ENCODE assay signal across 21 mouse cellular contexts in genomic region chr12:13834723-13835122, GRCm38 (mm10).
DNase-seq lines count a peak whose midpoint lies in the region; ATAC-seq and TF ChIP-seq lines count a peak whose summit lies in the region.
"Had no signal": no experiment of that assay in that cellular context is flagged by ENCODE, and none has a peak within 500 bp of the region (broad histone marks: within the 10 kb centered on the region; RNA-seq: fewer than 3 reads in every experiment).

No protein-coding gene starts in this region.

- 80% methylated on average over 3 of the region's 3 CpGs for WGBS in forebrain, embryonic 13.5 days
- WGBS in forebrain, embryonic 11.5 days, result 87% methylated on average over 3 of the region's 3 CpGs
- 88% methylated on average over 3 of the region's 3 CpGs for WGBS in midbrain, postnatal 0 days
- WGBS in midbrain, embryonic 14.5 days, result 84% methylated on average over 3 of the region's 3 CpGs
- WGBS in forebrain, postnatal 0 days, result 62% methylated on average over 3 of the region's 3 CpGs
- 78% methylated on average over 3 of the region's 3 CpGs for WGBS in hindbrain, embryonic 10.5 days

- H3K27ac ChIP-seq in forebrain, embryonic 13.5 days, result no peak overlapping the region
- no peak overlapping the region for H3K27ac ChIP-seq in forebrain, embryonic 11.5 days (ENCODE audit: low read depth, low read length)
- H3K27ac ChIP-seq in midbrain, postnatal 0 days (ENCODE audit: low read depth, low read length), result no peak overlapping the region
- H3K27ac ChIP-seq in midbrain, embryonic 14.5 days (replicated peaks; ENCODE audit: low read depth, low read length), result no peak overlapping the region
- no peak overlapping the region for H3K27ac ChIP-seq in forebrain, postnatal 0 days (ENCODE audit: low read depth, low read length)
- no peak overlapping the region for H3K27ac ChIP-seq in hindbrain, embryonic 10.5 days
- H3K27ac ChIP-seq: gastrocnemius, adult 2 months; hindbrain, embryonic 13.5 days had no signal

- DNase-seq in forebrain, embryonic 11.5 days (ENCODE audit: low spot score), result no peak
- DNase-seq in frontal cortex, postnatal 14 days (ENCODE audit: low spot score in 2 of 2), result no peak
- DNase-seq in midbrain, postnatal 0 days (ENCODE audit: low spot score), result peak; percentile 2
- no peak for DNase-seq in midbrain, embryonic 14.5 days
- peak; percentile 59 for DNase-seq in forebrain, postnatal 0 days
- DNase-seq in hindbrain, embryonic 10.5 days (ENCODE audit: low spot score), result no peak
- DNase-seq: adrenal gland, adult 8-10 months; adrenal gland, postnatal 25 days; cerebellum, adult 18-20 months; cerebellum, adult 9-10 months; cerebellum, postnatal 14 days; gastrocnemius, adult 2 months; gastrocnemius, postnatal 14 days; kidney, adult 18-20 months had no signal

- H3K9me3 ChIP-seq in forebrain, embryonic 13.5 days (replicated peaks), result no peaks in the 10 kb centered on the region
- H3K9me3 ChIP-seq in forebrain, embryonic 11.5 days (ENCODE audit: control insufficient read depth, low read length), result no peaks in the 10 kb centered on the region
- no peaks in the 10 kb centered on the region for H3K9me3 ChIP-seq in midbrain, postnatal 0 days (ENCODE audit: low read length)
- H3K9me3 ChIP-seq in midbrain, embryonic 14.5 days (ENCODE audit: control insufficient read depth, low read length), result no peaks in the 10 kb centered on the region
- H3K9me3 ChIP-seq in forebrain, postnatal 0 days (ENCODE audit: low read length), result no peaks in the 10 kb centered on the region
- H3K9me3 ChIP-seq in hindbrain, embryonic 10.5 days, result no peaks in the 10 kb centered on the region
- H3K9me3 ChIP-seq: hindbrain, embryonic 13.5 days had no signal

- H3K4me1 ChIP-seq in forebrain, embryonic 13.5 days, result no peaks in the 10 kb centered on the region
- H3K4me1 ChIP-seq in forebrain, embryonic 11.5 days (replicated peaks; ENCODE audit: control insufficient read depth, insufficient read depth, low read length), result no peaks in the 10 kb centered on the region
- H3K4me1 ChIP-seq in midbrain, postnatal 0 days (ENCODE audit: insufficient read depth, low read length), result no peaks in the 10 kb centered on the region
- H3K4me1 ChIP-seq in midbrain, embryonic 14.5 days (ENCODE audit: control insufficient read depth, insufficient read depth, low read length), result no peaks in the 10 kb centered on the region
- no peaks in the 10 kb centered on the region for H3K4me1 ChIP-seq in forebrain, postnatal 0 days (ENCODE audit: insufficient read depth)
- no peaks in the 10 kb centered on the region for H3K4me1 ChIP-seq in hindbrain, embryonic 10.5 days (replicated peaks)
- H3K4me1 ChIP-seq: hindbrain, embryonic 13.5 days had no signal

- H3K9ac ChIP-seq in forebrain, embryonic 13.5 days, result no peak overlapping the region
- no peak overlapping the region for H3K9ac ChIP-seq in forebrain, embryonic 11.5 days (ENCODE audit: low read length)
- H3K9ac ChIP-seq in midbrain, postnatal 0 days (replicated peaks; ENCODE audit: low read length, poor library complexity, severe bottlenecking), result no peak overlapping the region
- H3K9ac ChIP-seq in midbrain, embryonic 14.5 days (replicated peaks; ENCODE audit: low read length), result no peak overlapping the region
- H3K9ac ChIP-seq in forebrain, postnatal 0 days, result no peak overlapping the region
- H3K9ac ChIP-seq: hindbrain, embryonic 13.5 days had no signal

- H3K4me2 ChIP-seq in forebrain, embryonic 13.5 days, result no peak overlapping the region
- no peak overlapping the region for H3K4me2 ChIP-seq in forebrain, embryonic 11.5 days (ENCODE audit: low read depth, low read length, severe bottlenecking)
- H3K4me2 ChIP-seq in midbrain, postnatal 0 days (ENCODE audit: low read depth, low read length, poor library complexity, severe bottlenecking), result no peak overlapping the region
- H3K4me2 ChIP-seq in midbrain, embryonic 14.5 days (ENCODE audit: low read length), result no peak overlapping the region
- H3K4me2 ChIP-seq in forebrain, postnatal 0 days (ENCODE audit: low read depth), result no peak overlapping the region
- H3K4me2 ChIP-seq: heart, embryonic 11.5 days; hindbrain, embryonic 13.5 days had no signal

- H3K36me3 ChIP-seq in forebrain, embryonic 13.5 days (ENCODE audit: poor library complexity, severe bottlenecking), result no peaks in the 10 kb centered on the region
- H3K36me3 ChIP-seq in forebrain, embryonic 11.5 days (ENCODE audit: control insufficient read depth, insufficient read depth, low read length), result no peaks in the 10 kb centered on the region
- H3K36me3 ChIP-seq in midbrain, postnatal 0 days (ENCODE audit: insufficient read depth, low read length), result no peaks in the 10 kb centered on the region
- H3K36me3 ChIP-seq in midbrain, embryonic 14.5 days (ENCODE audit: control insufficient read depth, insufficient read depth, low read length), result no peaks in the 10 kb centered on the region
- no peaks in the 10 kb centered on the region for H3K36me3 ChIP-seq in forebrain, postnatal 0 days (ENCODE audit: insufficient read depth)
- H3K36me3 ChIP-seq in hindbrain, embryonic 10.5 days, result no peaks in the 10 kb centered on the region
- H3K36me3 ChIP-seq: hindbrain, embryonic 13.5 days had no signal

- H3K4me3 ChIP-seq in forebrain, embryonic 13.5 days, result no peak overlapping the region
- no peak overlapping the region for H3K4me3 ChIP-seq in forebrain, embryonic 11.5 days (ENCODE audit: low read depth, low read length)
- no peak overlapping the region for H3K4me3 ChIP-seq in midbrain, postnatal 0 days (ENCODE audit: low read depth, low read length)
- H3K4me3 ChIP-seq in midbrain, embryonic 14.5 days (replicated peaks; ENCODE audit: low read depth, low read length), result no peak overlapping the region
- H3K4me3 ChIP-seq in forebrain, postnatal 0 days (ENCODE audit: low read depth, low read length), result no peak overlapping the region
- H3K4me3 ChIP-seq in hindbrain, embryonic 10.5 days, result no peak overlapping the region
- H3K4me3 ChIP-seq: gastrocnemius, adult 2 months; hindbrain, embryonic 13.5 days had no signal

- ATAC-seq in forebrain, embryonic 13.5 days, result peak; percentile 58; the same call in 1 of the 2 replicates
- no peak for ATAC-seq in forebrain, embryonic 11.5 days (replicated peaks; ENCODE audit: low FRiP score)
- ATAC-seq in frontal cortex, adult (ENCODE audit: low TSS enrichment), result peak; percentile 13; the same call in 1 of the 2 replicates
- no peak for ATAC-seq in midbrain, postnatal 0 days (ENCODE audit: low FRiP score)
- no peak for ATAC-seq in midbrain, embryonic 14.5 days (ENCODE audit: low FRiP score, low TSS enrichment)
- ATAC-seq in forebrain, postnatal 0 days, result peak; percentile 94
- ATAC-seq: activated CD4-positive, CD25-positive, alpha-beta regulatory T cell, adult 4 months; hindbrain, embryonic 16.5 days; intestine, embryonic 16.5 days had no signal

- TF ChIP-seq CTCF in midbrain, postnatal 0 days (IDR thresholded peaks at IDR 0.05), result no peak
- TF ChIP-seq CTCF in forebrain, postnatal 0 days (IDR thresholded peaks at IDR 0.05; ENCODE audit: low read depth), result no peak

- no peaks in the 10 kb centered on the region for H3K27me3 ChIP-seq in forebrain, embryonic 13.5 days
- no peaks in the 10 kb centered on the region for H3K27me3 ChIP-seq in forebrain, embryonic 11.5 days (ENCODE audit: control insufficient read depth, insufficient read depth, low read length)
- H3K27me3 ChIP-seq in midbrain, postnatal 0 days (ENCODE audit: insufficient read depth, low read length), result no peaks in the 10 kb centered on the region
- no peaks in the 10 kb centered on the region for H3K27me3 ChIP-seq in midbrain, embryonic 14.5 days (ENCODE audit: control insufficient read depth, insufficient read depth, low read length)
- H3K27me3 ChIP-seq in forebrain, postnatal 0 days (ENCODE audit: insufficient read depth, low read length), result no peaks in the 10 kb centered on the region
- H3K27me3 ChIP-seq in hindbrain, embryonic 10.5 days (ENCODE audit: insufficient read depth, poor library complexity, severe bottlenecking), result no peaks in the 10 kb centered on the region
- H3K27me3 ChIP-seq: hindbrain, embryonic 13.5 days had no signal

Comparison
In these comparisons a context has a peak if more than half of its experiments do, and no peak if none do; other contexts are left out.
1. ATAC-seq: peak in forebrain, embryonic 13.5 days (single experiment), frontal cortex, adult (single experiment) and forebrain, postnatal 0 days (single experiment); none in forebrain, embryonic 11.5 days (single experiment), midbrain, postnatal 0 days (single experiment) and midbrain, embryonic 14.5 days (single experiment).
2. DNase-seq: peak in midbrain, postnatal 0 days (single experiment) and forebrain, postnatal 0 days (single experiment); none in forebrain, embryonic 11.5 days (single experiment), frontal cortex, postnatal 14 days (0 of 2), midbrain, embryonic 14.5 days (single experiment) and hindbrain, embryonic 10.5 days (single experiment).